Mouse (Mus musculus) embryo, embryonic 11.5 days (tissue): ENCODE results near the gene Pnmt.
A peak's percentile ranks its signal among the peaks of the same experiment; 100 is the strongest.
"Not testable (repeated sequence)": the region's sequence is repeated elsewhere in the genome, so short reads cannot be mapped to it uniquely, and the experiment has no call there.

Experiments
- DNase-seq: peaks from one replicate; pipeline ENCODE4 v3.0.0-alpha.2; 2012; ENCODE audit warnings: low read depth, low spot score

Gene Pnmt

DNA sequence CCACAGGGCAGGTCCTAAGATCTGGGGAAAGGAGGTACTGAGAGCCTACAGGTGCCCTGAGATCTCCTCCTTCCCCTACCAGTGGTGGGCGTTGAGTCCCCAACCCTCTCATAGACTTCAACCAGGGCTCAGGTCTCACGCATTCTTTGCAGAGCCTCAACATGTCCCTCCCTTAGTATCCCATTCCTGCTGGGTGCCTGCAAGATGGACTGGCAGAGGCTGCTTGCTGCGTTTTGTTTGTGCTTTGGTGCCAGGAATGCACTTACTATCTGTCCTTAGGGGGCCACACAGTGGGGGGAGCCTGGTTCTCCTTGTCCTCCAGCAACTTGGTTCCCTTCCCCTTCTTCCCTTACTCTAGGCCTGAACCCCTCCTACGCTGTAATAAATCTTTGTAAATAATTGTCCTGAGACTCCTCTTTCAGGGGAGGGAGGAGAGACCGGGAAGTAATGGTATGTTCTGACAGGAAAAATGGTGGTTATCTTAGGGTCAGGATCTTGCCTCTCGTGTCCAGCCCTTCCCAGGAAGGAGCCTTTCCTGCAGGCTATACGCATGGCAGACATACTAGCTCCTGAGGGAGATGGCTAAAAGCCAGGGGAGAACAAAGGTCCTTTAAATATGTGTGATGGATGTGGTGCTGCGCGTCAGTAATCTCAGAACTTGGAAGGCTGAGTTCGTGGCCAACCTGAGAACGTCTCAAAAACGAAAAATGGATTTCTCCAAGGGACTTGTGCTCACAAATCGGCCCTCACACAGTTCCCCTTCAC, 28.7 kb upstream of the Pnmt start:
- no peak for DNase-seq

- DNase-seq, result peak; percentile 91
These were observed 27.8 kb upstream of the Pnmt start, which contains the start of gene Stard3 for GRCm38 (mm10) chr11:98358161-98359083. Gene Stard3, plus strand, starts transcription at chr11:98358368.

- no peak for DNase-seq
These were observed 25.3 kb upstream of the Pnmt start for GRCm38 (mm10) chr11:98360866-98361521.

GRCm38 (mm10) chr11:98363817-98364216, 22.4 kb upstream of the Pnmt start:
- no peak for DNase-seq

DNA sequence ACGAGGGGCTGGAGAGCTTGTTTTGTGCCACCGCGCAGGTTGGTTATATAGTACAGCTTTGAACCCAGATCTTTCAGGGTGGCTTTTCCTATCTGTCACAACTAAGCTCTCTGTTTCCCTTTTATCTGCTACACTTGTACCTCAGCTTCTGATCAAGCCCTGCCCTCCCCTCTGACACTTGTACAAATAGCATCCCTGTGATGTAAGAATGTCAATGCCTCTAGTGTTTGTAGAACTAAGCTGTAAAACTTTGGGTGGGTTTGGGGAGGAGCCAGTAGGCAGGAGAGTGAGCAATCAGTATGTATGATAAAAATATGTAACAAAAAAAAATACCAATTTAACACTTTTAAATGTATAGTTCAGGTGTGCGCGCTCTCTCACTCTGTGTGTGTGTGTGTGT, 21.8 kb upstream of the Pnmt start:
- no peak for DNase-seq

- DNase-seq, result no peak
These were observed 20.0 kb upstream of the Pnmt start for GRCm38 (mm10) chr11:98366290-98366689.

DNA sequence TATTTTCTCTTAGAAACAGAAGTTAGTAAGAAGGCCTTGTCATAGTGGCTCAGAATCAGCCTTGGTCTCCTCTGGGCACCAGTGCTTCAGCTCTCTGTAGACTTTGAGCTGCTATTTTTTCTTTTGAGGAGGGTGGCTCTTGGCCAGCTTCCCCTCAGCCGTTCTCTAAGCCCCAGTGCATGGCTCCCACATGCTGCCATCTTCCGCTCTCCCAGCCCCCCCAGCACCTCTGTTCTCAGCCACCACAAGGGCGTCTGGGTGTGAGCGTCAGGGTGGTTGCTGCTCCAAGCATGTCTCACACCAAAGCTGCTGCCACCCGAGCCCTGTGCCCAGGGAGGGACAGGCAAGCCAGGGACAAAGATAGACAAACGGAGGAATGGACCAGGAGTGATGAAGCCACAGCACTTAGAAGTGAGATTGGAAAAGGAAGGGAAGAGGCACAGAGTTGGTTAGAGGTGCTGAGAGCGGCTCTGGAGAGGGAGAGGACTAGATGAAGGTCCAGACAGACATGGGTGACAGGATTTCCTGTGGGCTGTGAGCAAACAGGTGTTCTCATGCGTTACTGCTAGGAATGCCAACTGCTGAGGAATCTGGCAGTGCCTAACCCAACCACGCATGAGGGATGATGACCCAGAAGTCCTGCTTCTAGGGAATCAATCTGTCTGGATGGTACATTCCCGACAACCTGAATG, 18.9 kb upstream of the Pnmt start:
- DNase-seq, result no peak

DNA sequence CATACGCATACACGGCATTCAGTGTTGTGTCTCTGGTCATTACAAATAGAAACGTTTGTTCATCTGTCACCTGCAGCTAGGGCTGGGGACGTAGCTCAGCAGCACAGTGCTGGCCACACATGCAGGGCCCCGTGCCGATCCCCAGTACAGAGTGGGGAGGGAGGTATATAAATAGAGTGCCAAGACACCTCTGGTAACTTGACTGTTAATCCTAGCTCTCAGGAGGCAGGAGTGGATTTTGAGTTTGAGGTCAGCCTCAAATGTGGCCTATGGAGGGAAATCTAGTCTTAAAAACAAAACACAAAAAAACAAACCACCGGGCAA, 18.4 kb upstream of the Pnmt start:
- no peak for DNase-seq

- DNase-seq, result no peak
These were observed 16.9 kb upstream of the Pnmt start for GRCm38 (mm10) chr11:98369337-98369736.

- DNase-seq, result no peak
These were observed 15.7 kb upstream of the Pnmt start for GRCm38 (mm10) chr11:98370588-98370987.

- no peak for DNase-seq
These were observed 14.6 kb upstream of the Pnmt start for GRCm38 (mm10) chr11:98371556-98372240.

- DNase-seq, result peak; percentile 59
These were observed 13.8 kb upstream of the Pnmt start for GRCm38 (mm10) chr11:98372406-98372805.

DNA sequence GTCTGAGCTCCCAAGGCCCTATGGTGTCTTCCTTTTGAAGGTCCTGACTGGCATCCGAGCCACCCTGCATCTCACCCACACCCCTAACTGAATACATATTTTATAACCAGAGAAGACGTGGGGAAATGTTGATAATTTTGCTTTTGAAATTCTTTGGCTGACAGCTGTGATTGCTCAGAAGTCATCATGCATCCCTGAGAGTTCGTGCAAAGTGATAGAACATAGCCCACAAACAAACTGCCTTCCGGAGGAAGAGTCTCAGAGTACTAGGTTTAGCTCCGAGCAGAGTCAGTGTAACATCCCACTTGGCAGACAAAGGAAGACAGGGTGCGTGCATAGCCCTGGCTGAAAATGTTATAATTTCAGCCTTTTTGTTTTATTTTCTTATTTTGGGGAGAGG, 13.0 kb upstream of the Pnmt start:
- DNase-seq, result no peak

DNA sequence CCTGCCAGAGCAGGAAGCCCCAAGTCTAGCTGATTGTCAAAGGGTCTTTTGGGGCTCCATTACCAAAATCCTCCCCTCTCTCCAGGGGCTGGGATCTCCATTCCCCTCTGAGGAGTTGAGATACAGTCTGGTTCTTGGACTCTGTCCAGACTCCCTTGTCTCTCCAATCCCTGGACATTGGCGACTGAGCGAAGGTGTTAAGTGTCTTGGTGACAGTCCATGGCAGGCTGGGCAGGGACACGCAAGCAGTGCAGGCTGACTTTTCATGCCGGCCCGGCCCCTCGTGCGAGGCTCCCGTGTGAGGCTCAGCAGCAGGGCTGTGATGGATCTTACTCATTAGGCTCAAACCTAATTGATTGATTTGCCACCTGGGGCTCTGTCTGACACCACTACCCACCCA, 12.0 kb upstream of the Pnmt start:
- DNase-seq, result no peak

- DNase-seq, result no peak
These were observed 9.5 kb upstream of the Pnmt start for GRCm38 (mm10) chr11:98376756-98377155.

- no peak for DNase-seq
These were observed 8.5 kb upstream of the Pnmt start for GRCm38 (mm10) chr11:98377787-98378186.

DNA sequence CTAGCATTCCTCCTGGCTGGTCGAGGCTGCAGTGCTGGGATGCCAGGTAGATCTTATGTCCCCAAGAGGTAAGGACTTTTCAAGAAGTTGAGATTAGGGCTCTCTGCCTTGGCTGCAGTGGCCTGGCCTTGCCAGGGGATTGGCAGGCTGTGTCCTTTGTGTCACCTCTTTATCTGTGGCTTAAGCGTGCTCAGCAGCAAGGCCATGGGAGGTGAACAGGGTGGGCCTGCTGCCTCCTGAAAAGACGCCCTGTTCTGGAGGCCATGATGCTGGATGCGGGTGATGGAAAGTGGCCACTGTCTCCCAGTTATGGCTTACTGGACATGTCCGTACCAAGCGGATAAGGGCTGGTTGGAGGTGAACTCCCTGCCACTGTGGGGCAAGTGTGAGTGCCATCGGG, 6.9 kb upstream of the Pnmt start:
- DNase-seq, result no peak

DNA sequence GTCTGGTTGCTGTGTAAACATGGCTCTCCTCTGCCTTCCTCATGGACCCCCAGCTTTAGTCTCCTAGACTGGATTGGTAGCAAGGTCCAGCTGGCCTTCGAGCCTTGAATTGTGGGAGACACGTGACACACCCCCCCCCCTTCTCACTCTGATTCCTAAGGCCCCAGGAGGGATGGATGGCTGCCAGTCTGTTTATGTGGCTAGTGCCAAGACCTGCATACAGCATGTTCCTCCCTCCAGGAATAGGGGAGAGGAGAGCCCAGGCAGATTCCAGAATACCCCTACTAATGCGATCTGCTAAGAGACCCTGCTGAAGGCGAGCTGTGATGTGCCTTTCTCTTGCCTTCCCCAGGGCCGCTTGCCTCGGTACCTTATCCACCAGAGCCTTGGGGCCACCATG, 6.1 kb upstream of the Pnmt start:
- no peak for DNase-seq

DNA sequence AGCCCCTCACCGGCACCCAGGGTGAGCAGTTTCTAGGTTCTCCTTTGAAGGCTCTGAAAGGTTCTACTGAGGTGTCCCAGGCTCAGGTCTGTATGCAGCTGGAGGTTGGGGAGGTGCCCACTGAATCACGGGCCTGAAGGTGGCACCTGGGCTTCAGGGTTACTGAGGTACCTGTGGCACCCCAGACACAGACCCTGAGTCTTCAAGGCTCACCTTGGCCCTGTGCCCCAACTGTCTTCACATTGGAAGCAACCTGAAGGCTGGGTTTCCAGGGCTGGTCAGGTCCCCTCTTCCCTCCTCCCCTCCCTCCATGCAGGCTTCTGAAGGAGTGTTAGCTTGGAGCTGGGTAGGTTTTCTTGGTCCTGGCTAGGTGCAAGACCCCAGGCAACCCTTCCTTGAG, 4.6 kb upstream of the Pnmt start:
- no peak for DNase-seq

DNA sequence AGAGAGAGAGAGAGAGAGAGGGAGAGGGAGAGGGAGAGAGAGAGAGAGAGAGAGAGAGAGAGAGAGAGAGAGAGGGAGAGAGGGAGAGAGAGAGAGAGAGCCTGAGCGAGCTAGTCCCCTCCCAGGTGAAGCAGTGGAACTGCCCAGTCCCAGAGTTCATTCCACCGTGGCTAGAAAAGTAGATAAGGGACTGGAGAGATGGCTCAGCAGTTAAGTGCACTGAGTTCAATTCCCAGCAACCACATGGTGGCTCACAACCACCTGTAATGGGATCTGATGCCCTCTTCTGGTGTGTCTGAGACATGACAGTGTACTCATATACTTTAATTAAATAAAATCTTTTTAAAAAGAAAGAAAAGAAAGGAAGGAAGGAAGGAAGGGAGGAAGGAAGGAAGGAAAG, 3.8 kb upstream of the Pnmt start:
- not testable (repeated sequence) for DNase-seq
